Mouse (Mus musculus) thymus, postnatal 4 days (tissue): ENCODE measurements around the gene Man2c1.

Experiments
- DNase-seq: peaks from one replicate; pipeline ENCODE4 v3.0.0; 2021

Gene Man2c1

GRCm38 (mm10) chr9:57130577-57131433 is at the start of gene Man2c1:
TSS of gene Man2c1 (plus strand) at chr9:57130690.
- peak; percentile 98 for DNase-seq

GRCm38 (mm10) chr9:57082236-57082635 is 48.3 kb upstream of the Man2c1 start:
- DNase-seq, result no peak

- no peak for DNase-seq
Observed at GRCm38 (mm10) chr9:57117261-57117755, 13.2 kb upstream of the Man2c1 start.

GRCm38 (mm10) chr9:57129641-57130040 is 849 bp upstream of the Man2c1 start:
- DNase-seq, result no peak

- DNase-seq, result no peak
Observed at GRCm38 (mm10) chr9:57137246-57137645, 6.8 kb downstream of the Man2c1 start.

GRCm38 (mm10) chr9:57137777-57138176 is 7.3 kb downstream of the Man2c1 start:
- no peak for DNase-seq

GRCm38 (mm10) chr9:57138507-57138906 is 8.0 kb downstream of the Man2c1 start:
- no peak for DNase-seq

- no peak for DNase-seq
Observed at GRCm38 (mm10) chr9:57139110-57139509, 8.6 kb downstream of the Man2c1 start.

GRCm38 (mm10) chr9:57139571-57139970 is 9.1 kb downstream of the Man2c1 start:
- no peak for DNase-seq

GRCm38 (mm10) chr9:57141417-57142353 is 11.2 kb downstream of the Man2c1 start:
- no peak for DNase-seq

- DNase-seq, result no peak
Observed at GRCm38 (mm10) chr9:57143212-57143611, 12.7 kb downstream of the Man2c1 start.

GRCm38 (mm10) chr9:57144830-57145229 is 14.3 kb downstream of the Man2c1 start:
- DNase-seq, result peak; percentile 15

- peak; percentile 28 for DNase-seq
Observed at GRCm38 (mm10) chr9:57146451-57147066, 16.1 kb downstream of the Man2c1 start.

GRCm38 (mm10) chr9:57147205-57148143 is 17.0 kb downstream of the Man2c1 start:
- DNase-seq, result peak; percentile 20

- DNase-seq, result peak; percentile 80
Observed at GRCm38 (mm10) chr9:57148144-57148878, 17.8 kb downstream of the Man2c1 start, which contains the start of gene Neil1. TSS of gene Neil1 (minus strand) at chr9:57148305.

GRCm38 (mm10) chr9:57149021-57149420 is 18.5 kb downstream of the Man2c1 start:
- peak; percentile 35 for DNase-seq

- DNase-seq, result no peak
Observed at GRCm38 (mm10) chr9:57150192-57150591, 19.7 kb downstream of the Man2c1 start.

- DNase-seq, result peak; percentile 55
Observed at GRCm38 (mm10) chr9:57152331-57152730, 21.8 kb downstream of the Man2c1 start.

- no peak for DNase-seq
Observed at GRCm38 (mm10) chr9:57156383-57156782, 25.9 kb downstream of the Man2c1 start.

- DNase-seq, result peak; percentile 14
Observed at GRCm38 (mm10) chr9:57156823-57157222, 26.3 kb downstream of the Man2c1 start.

- DNase-seq, result peak; percentile 53
Observed at GRCm38 (mm10) chr9:57157499-57157898, 27.0 kb downstream of the Man2c1 start.
